Mouse (Mus musculus): ENCODE data around the gene Snrpa. TPM values are rescaled to one million over a fixed set of nuclear protein-coding genes. Genes with fewer than 3 reads are reported as not detected.
A peak's percentile ranks its signal among the peaks of the same experiment; 100 is the strongest.

Gene Snrpa
- polyA plus RNA-seq, 1 experiment from 2014 or later = 232 TPM

- Histone ChIP-seq H3K4me1 (replicated peaks; ENCODE audit: control insufficient read depth, insufficient read depth, low read length) (peaks cover 11% of the 10 kb centered on the region), H3K27ac (ENCODE audit: low read length) (peak overlapping the region; percentile 88), H3K9me3 (ENCODE audit: control insufficient read depth, low read length) (no peaks in the 10 kb centered on the region), H3K4me3 (replicated peaks; ENCODE audit: low read length) (peak overlapping the region; percentile 68), H3K27me3 (replicated peaks; ENCODE audit: control insufficient read depth, insufficient read depth, low read length) (no peaks in the 10 kb centered on the region), H3K9ac (replicated peaks; ENCODE audit: low read depth, low read length) (peak overlapping the region; percentile 61), H3K4me2 (ENCODE audit: low read length) (peak overlapping the region; percentile 63), H3K36me3 (ENCODE audit: control insufficient read depth, insufficient read depth) (0 out of 2 replicates have a peak, but pooled peaks cover 3% of the 10 kb centered on the region)
- no peak for ATAC-seq
- 21% methylated on average over 4 of the region's 4 CpGs for WGBS
These were observed 18.1 kb downstream of the Snrpa start for GRCm38 (mm10) chr7:27177942-27178323.

GRCm38 (mm10) chr7:27174896-27175295 lies 21.2 kb downstream of the Snrpa start:
- no peaks in the 10 kb centered on the region for H3K27me3 ChIP-seq (replicated peaks; ENCODE audit: control insufficient read depth, insufficient read depth, low read length)
- peaks cover 7% of the 10 kb centered on the region for H3K4me1 ChIP-seq (replicated peaks; ENCODE audit: control insufficient read depth, insufficient read depth, low read length)
- H3K4me3 ChIP-seq (replicated peaks; ENCODE audit: low read length) = no peak overlapping the region
- H3K9me3 ChIP-seq (ENCODE audit: control insufficient read depth, low read length) = no peaks in the 10 kb centered on the region
- WGBS = 92% methylated on average over 7 of the region's 7 CpGs
- no peak overlapping the region for H3K9ac ChIP-seq (replicated peaks; ENCODE audit: low read depth, low read length)
- H3K4me2 ChIP-seq (ENCODE audit: low read length) = no peak overlapping the region
- no peak overlapping the region for H3K27ac ChIP-seq (ENCODE audit: low read length)
- ATAC-seq = no peak
- H3K36me3 ChIP-seq (ENCODE audit: control insufficient read depth, insufficient read depth) = peaks cover 5% of the 10 kb centered on the region; the same call in 1 of the 2 replicates

- Histone ChIP-seq H3K4me2 (ENCODE audit: low read length) (no peak overlapping the region), H3K27ac (ENCODE audit: low read length) (no peak overlapping the region), H3K36me3 (ENCODE audit: control insufficient read depth, insufficient read depth) (peaks cover 5% of the 10 kb centered on the region; the same call in 1 of the 2 replicates), H3K9me3 (ENCODE audit: control insufficient read depth, low read length) (no peaks in the 10 kb centered on the region), H3K27me3 (replicated peaks; ENCODE audit: control insufficient read depth, insufficient read depth, low read length) (no peaks in the 10 kb centered on the region), H3K4me1 (replicated peaks; ENCODE audit: control insufficient read depth, insufficient read depth, low read length) (peaks cover 5% of the 10 kb centered on the region), H3K4me3 (replicated peaks; ENCODE audit: low read length) (no peak overlapping the region), H3K9ac (replicated peaks; ENCODE audit: low read depth, low read length) (no peak overlapping the region)
- 91% methylated on average over 15 of the region's 15 CpGs for whole genome bisulfite sequencing
- no peak for ATAC-seq
These were observed 21.6 kb downstream of the Snrpa start for GRCm38 (mm10) chr7:27174496-27174895.

- Histone ChIP-seq H3K9ac (replicated peaks; ENCODE audit: low read depth, low read length) (no peak overlapping the region), H3K36me3 (ENCODE audit: control insufficient read depth, insufficient read depth) (peaks cover 5% of the 10 kb centered on the region; the same call in 1 of the 2 replicates), H3K4me1 (replicated peaks; ENCODE audit: control insufficient read depth, insufficient read depth, low read length) (peaks cover 7% of the 10 kb centered on the region), H3K27ac (ENCODE audit: low read length) (no peak overlapping the region), H3K4me2 (ENCODE audit: low read length) (no peak overlapping the region), H3K27me3 (replicated peaks; ENCODE audit: control insufficient read depth, insufficient read depth, low read length) (no peaks in the 10 kb centered on the region), H3K9me3 (ENCODE audit: control insufficient read depth, low read length) (no peaks in the 10 kb centered on the region), H3K4me3 (replicated peaks; ENCODE audit: low read length) (no peak overlapping the region)
- WGBS = 95% methylated on average over 3 of the region's 3 CpGs
- no peak for ATAC-seq
These were observed 25.1 kb downstream of the Snrpa start for GRCm38 (mm10) chr7:27170981-27171380.

GRCm38 (mm10) chr7:27168371-27168770 lies 27.7 kb downstream of the Snrpa start:
- H3K36me3 ChIP-seq (ENCODE audit: control insufficient read depth, insufficient read depth) = peaks cover 3% of the 10 kb centered on the region; the same call in 1 of the 2 replicates
- no peak overlapping the region for H3K27ac ChIP-seq (ENCODE audit: low read length)

GRCm38 (mm10) chr7:27167475-27168094 lies 28.5 kb downstream of the Snrpa start:
- Histone ChIP-seq H3K36me3 (ENCODE audit: control insufficient read depth, insufficient read depth) (peaks cover 3% of the 10 kb centered on the region; the same call in 1 of the 2 replicates), H3K4me3 (replicated peaks; ENCODE audit: low read length) (peak overlapping the region; percentile 63), H3K9ac (replicated peaks; ENCODE audit: low read depth, low read length) (peak overlapping the region; percentile 91), H3K27me3 (replicated peaks; ENCODE audit: control insufficient read depth, insufficient read depth, low read length) (no peaks in the 10 kb centered on the region), H3K4me2 (ENCODE audit: low read length) (peak overlapping the region; percentile 84), H3K9me3 (ENCODE audit: control insufficient read depth, low read length) (no peaks in the 10 kb centered on the region), H3K27ac (ENCODE audit: low read length) (peak overlapping the region; percentile 98), H3K4me1 (replicated peaks; ENCODE audit: control insufficient read depth, insufficient read depth, low read length) (peaks cover 39% of the 10 kb centered on the region)
- no peak for ATAC-seq
- WGBS = 74% methylated on average over 11 of the region's 11 CpGs

More at GRCm38 (mm10) chr7:27168371-27168770, 27.7 kb downstream of the Snrpa start:
- Histone ChIP-seq H3K9ac (replicated peaks; ENCODE audit: low read depth, low read length) (no peak overlapping the region), H3K4me1 (replicated peaks; ENCODE audit: control insufficient read depth, insufficient read depth, low read length) (peaks cover 31% of the 10 kb centered on the region), H3K4me2 (ENCODE audit: low read length) (no peak overlapping the region), H3K27me3 (replicated peaks; ENCODE audit: control insufficient read depth, insufficient read depth, low read length) (no peaks in the 10 kb centered on the region), H3K9me3 (ENCODE audit: control insufficient read depth, low read length) (no peaks in the 10 kb centered on the region), H3K4me3 (replicated peaks; ENCODE audit: low read length) (no peak overlapping the region)
- 95% methylated on average over 5 of the region's 5 CpGs for WGBS
- no peak for ATAC-seq

- peak within 1 kb of the TSS; percentile 63 for H3K4me3 ChIP-seq (replicated peaks; ENCODE audit: low read length)
- H3K36me3 ChIP-seq (ENCODE audit: control insufficient read depth, insufficient read depth) = peaks cover 3% of the 10 kb centered on the region; the same call in 1 of the 2 replicates
- H3K9me3 ChIP-seq (ENCODE audit: control insufficient read depth, low read length) = no peaks in the 10 kb centered on the region
- WGBS = 2% methylated on average over 61 of the region's 61 CpGs
- H3K27ac ChIP-seq (ENCODE audit: low read length) = peak within 1 kb of the TSS; percentile 98
- H3K9ac ChIP-seq (replicated peaks; ENCODE audit: low read depth, low read length) = peak within 1 kb of the TSS; percentile 91
- peaks cover 46% of the 10 kb centered on the region for H3K4me1 ChIP-seq (replicated peaks; ENCODE audit: control insufficient read depth, insufficient read depth, low read length)
- H3K4me2 ChIP-seq (ENCODE audit: low read length) = peak within 1 kb of the TSS; percentile 84
- H3K27me3 ChIP-seq (replicated peaks; ENCODE audit: control insufficient read depth, insufficient read depth, low read length) = no peaks in the 10 kb centered on the region
- peak; percentile 82 for ATAC-seq
These were observed 29.2 kb downstream of the Snrpa start, which contains the start of gene Egln2 for GRCm38 (mm10) chr7:27166614-27167474. TSS of gene Egln2 (minus strand) at chr7:27166802.

- WGBS = under 1% methylated on average over 40 of the region's 43 CpGs
- Histone ChIP-seq H3K27me3 (replicated peaks; ENCODE audit: control insufficient read depth, insufficient read depth, low read length) (no peaks in the 10 kb centered on the region), H3K9me3 (ENCODE audit: control insufficient read depth, low read length) (no peaks in the 10 kb centered on the region), H3K36me3 (ENCODE audit: control insufficient read depth, insufficient read depth) (peaks cover 7% of the 10 kb centered on the region), H3K9ac (replicated peaks; ENCODE audit: low read depth, low read length) (peak overlapping the region; percentile 91), H3K4me2 (ENCODE audit: low read length) (peak overlapping the region; percentile 84), H3K4me3 (replicated peaks; ENCODE audit: low read length) (peak overlapping the region; percentile 63), H3K4me1 (replicated peaks; ENCODE audit: control insufficient read depth, insufficient read depth, low read length) (peaks cover 52% of the 10 kb centered on the region), H3K27ac (ENCODE audit: low read length) (peak overlapping the region; percentile 98)
- peak; percentile 60 for ATAC-seq
These were observed 29.9 kb downstream of the Snrpa start for GRCm38 (mm10) chr7:27166229-27166613.

- Histone ChIP-seq H3K36me3 (ENCODE audit: control insufficient read depth, insufficient read depth) (peaks cover 5% of the 10 kb centered on the region), H3K27ac (ENCODE audit: low read length) (peak overlapping the region; percentile 98), H3K4me1 (replicated peaks; ENCODE audit: control insufficient read depth, insufficient read depth, low read length) (peaks cover 57% of the 10 kb centered on the region), H3K9ac (replicated peaks; ENCODE audit: low read depth, low read length) (peak overlapping the region; percentile 91), H3K4me2 (ENCODE audit: low read length) (peak overlapping the region; percentile 84), H3K4me3 (replicated peaks; ENCODE audit: low read length) (peak overlapping the region; percentile 63), H3K27me3 (replicated peaks; ENCODE audit: control insufficient read depth, insufficient read depth, low read length) (no peaks in the 10 kb centered on the region), H3K9me3 (ENCODE audit: control insufficient read depth, low read length) (no peaks in the 10 kb centered on the region)
- under 1% methylated on average over 8 of the region's 8 CpGs for WGBS
- ATAC-seq = peak; percentile 1
These were observed 30.4 kb downstream of the Snrpa start for GRCm38 (mm10) chr7:27165696-27166095.
